Mouse (Mus musculus): Measurements from ENCODE around the gene Fam118b. TPM values are rescaled to one million over a fixed set of nuclear protein-coding genes. Genes with fewer than 3 reads are reported as not detected.

Fam118b gene
- polyA plus RNA-seq (2012; rRNA removed): 43.5 and 51.7 TPM in 2 replicates

GRCm38 (mm10) chr9:35267146-35267975, at the start of gene Fam118b, which contains the start of gene Rpusd4:
TSS of gene Fam118b (minus strand) at chr9:35267805.
TSS of gene Rpusd4 (plus strand) at chr9:35267865.

GRCm38 (mm10) chr9:35210542-35211474, 56.8 kb downstream of the Fam118b start, which contains the start of gene Foxred1:
TSS of gene Foxred1 (minus strand) at chr9:35211055.

GRCm38 (mm10) chr9:35199772-35200471, 67.7 kb downstream of the Fam118b start, which contains the start of the genes Srpr and Tirap:
TSS of gene Srpr (plus strand) at chr9:35200175.
TSS of gene Tirap (minus strand) at chr9:35200291.

GRCm38 (mm10) chr9:35175251-35176123, 92.1 kb downstream of the Fam118b start, which contains the start of gene Dcps:
TSS of gene Dcps (minus strand) at chr9:35176061.

Other genes starting within 250 kb of the Fam118b start
- 3.9 and 7.1 TPM in 2 replicates for gene St3gal4, start 148.5 kb downstream of the Fam118b start, polyA plus RNA-seq (2012; rRNA removed)
- gene Dcps, start 91.7 kb downstream of the Fam118b start, polyA plus RNA-seq (2012; rRNA removed): 64.6 and 70.0 TPM in 2 replicates
- gene Srpr, start 67.6 kb downstream of the Fam118b start, polyA plus RNA-seq (2012; rRNA removed): 49.0 and 64.3 TPM in 2 replicates
- 4.0 and 5.1 TPM in 2 replicates for gene Tirap, start 67.5 kb downstream of the Fam118b start, polyA plus RNA-seq (2012; rRNA removed)
- gene Foxred1, start 56.8 kb downstream of the Fam118b start, polyA plus RNA-seq (2012; rRNA removed): 56.6 and 58.0 TPM in 2 replicates
- gene Rpusd4, start 60 bp upstream of the Fam118b start, polyA plus RNA-seq (2012; rRNA removed): 18.3 and 19.8 TPM in 2 replicates
- 31.8 and 35.3 TPM in 2 replicates for gene Cdon, start 153.3 kb upstream of the Fam118b start, polyA plus RNA-seq (2012; rRNA removed)